Mouse (Mus musculus) urinary bladder, postnatal 36 days (tissue): ENCODE results near the gene Ascl2.

Experiments used
- DNase-seq, 2 experiments: peaks; one replicate each; pipeline ENCODE4 v3.0.0; 2022; ENCODE audit warnings: low spot score in 2 of 2, mixed read lengths in 1 of 2

The Ascl2 gene

DNA sequence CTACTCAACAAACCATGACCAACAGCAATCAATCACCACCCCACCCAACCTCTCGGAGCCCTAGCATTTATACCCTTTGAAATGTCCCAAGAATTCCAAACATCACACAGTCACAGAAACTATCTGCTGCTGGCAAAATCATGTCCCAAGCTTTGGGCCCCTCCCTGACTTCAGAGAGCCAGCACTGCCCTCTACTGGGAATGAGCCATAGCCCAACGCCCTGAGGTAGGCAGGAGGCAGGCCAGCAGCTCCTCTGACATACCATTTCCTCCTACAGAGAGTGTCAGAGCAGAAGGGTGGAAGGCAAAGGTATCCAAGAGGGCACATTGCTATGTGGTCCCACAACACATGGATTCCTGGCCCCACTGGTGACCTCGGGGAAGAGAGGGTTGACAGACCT is 33.6 kb upstream of the Ascl2 start:
- DNase-seq, result peak in 1 of 2 experiments; percentile 49

DNA sequence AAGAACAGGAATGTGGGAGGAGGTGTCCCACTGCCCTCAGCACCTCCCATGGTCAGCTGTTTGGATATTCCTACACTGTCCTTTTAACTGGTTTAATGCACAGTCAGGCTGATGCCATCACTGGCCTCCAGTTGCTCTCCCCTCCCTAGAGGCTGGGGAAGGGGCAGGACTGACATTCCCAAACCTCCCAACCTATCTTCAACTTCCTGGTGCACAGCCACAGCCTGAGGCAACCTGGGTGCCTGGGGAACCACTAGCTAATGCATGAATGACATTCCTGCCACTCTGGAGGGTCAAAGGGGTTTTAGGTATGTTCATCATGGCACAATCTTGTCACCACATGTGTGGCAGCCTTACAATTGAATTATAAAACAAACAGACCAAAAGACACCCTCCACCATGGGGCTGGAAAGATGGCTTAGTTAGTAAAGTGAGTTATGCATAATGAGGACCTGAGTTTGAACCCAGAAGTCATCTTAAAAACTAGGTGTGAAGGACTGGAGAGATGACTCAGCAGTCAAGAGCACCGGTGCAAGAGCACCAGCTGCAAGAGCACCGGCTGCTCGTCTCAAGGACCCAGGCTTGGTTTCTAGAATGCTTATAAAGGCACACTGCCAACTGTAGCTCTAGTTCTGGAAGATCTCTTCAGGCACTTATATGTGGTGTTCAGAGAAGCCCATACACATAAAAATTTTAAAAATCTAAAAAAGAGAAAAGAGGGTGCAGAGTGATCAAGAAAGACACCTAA is 28.5 kb upstream of the Ascl2 start:
- no peak for DNase-seq

DNA sequence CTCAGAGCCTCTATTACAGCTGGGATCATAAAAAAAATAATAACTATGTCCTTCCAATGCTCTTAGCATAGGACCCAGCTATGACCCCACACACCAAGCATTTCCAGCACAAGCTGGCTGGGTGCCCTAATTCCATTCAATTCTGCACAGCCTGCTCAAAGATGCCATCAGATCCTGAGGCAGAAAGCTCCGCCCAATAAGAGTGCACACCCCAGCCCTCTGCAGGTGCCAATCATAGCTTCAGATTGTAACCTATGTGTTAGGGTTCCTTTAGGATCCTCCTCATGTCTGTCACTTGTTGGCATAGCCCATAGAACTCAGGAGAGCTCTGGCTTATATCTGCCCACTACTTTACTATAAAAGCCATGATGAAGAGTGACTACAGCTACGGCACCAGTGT is 27.9 kb upstream of the Ascl2 start:
- no peak for DNase-seq

DNA sequence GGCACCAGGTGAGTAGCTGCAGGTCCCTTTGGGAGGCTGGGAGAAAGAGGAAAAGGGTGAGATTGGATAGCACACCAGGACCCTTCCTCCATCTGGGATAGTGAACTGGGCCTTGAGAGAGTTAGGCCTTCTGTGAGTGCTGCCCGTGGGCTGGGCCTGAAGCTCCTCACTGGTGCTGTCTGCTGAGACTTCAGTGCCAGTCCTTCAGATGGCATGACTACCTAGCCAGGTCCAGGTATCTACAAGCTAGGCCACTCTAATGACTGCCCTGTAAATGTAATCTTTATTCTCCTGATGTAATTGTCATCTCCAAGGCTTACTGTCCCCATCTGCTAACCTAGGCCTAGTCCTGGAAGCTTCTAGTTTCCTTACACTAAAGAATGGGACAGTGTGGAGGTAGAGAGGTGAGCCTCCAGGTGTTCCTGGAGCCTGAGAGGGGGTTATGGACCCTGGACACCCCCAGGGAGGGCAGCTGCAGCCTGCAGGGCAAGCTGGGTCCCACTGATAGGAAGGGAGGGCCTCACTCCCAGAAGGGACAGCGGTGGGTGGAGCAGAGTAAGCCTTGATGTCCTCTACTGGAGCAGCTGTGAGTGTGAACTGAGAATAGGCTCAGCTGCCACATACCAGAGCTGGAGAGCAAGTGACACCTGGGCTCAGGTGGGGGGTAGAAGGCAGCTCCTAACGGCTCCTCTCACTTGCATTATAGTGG is 26.7 kb upstream of the Ascl2 start:
- no peak for DNase-seq

DNA sequence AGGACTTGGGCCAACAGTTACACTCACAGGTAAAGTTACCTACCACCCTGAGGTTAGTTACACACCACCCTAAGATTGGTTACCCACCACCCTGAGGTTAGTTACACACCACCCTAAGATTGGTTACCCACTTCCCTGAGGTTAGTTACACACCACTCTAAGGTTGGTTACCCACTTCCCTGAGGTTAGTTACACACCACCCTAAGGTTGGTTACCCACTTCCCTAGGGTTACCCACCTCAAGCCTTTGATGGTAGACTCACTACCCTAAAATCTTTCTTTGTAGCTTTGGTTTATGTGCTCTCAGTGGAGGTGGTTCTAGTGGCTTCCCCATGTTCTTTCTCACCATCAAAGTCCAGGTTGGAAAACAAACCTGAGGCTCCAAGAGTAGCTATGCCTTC is 25.9 kb upstream of the Ascl2 start:
- DNase-seq, result no peak

DNA sequence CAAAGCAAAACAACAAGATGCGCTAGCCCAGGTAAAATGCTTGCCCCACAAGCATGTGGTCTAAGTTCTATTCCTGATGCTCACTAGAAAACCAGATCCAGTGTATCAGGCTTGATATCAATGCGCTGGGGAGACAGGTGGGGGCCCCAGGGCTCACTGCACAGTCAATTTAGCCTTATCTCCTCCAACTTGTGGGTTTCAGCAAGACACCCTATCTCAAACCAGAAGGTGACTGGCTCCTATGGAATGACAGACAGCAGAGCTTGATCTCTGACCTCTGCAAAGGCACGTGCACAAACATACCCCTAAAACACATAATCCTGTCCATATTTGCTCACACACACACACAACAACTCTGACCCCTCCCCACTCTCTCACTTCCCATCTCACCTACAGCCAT is 18.7 kb upstream of the Ascl2 start:
- no peak for DNase-seq

DNA sequence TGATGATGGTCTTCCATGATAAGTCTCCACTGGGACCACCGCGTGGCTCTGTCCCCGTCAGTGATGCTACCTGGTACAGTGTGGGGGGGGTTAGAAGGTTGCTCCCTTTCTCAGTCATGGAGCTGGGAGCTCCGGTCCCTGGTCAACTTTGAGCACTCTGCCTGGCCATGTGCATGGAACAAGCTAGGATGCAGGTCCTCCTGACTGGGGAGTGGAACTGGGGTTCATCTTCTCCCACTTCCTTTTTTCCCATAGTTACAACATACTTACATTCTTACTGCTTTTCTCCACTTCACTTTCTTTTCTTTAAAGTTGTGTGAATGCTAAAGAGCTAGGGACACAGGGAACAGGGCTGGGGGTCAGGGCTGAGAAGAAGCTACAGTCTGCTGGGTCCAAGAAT is 16.1 kb upstream of the Ascl2 start:
- DNase-seq, result no peak

DNA sequence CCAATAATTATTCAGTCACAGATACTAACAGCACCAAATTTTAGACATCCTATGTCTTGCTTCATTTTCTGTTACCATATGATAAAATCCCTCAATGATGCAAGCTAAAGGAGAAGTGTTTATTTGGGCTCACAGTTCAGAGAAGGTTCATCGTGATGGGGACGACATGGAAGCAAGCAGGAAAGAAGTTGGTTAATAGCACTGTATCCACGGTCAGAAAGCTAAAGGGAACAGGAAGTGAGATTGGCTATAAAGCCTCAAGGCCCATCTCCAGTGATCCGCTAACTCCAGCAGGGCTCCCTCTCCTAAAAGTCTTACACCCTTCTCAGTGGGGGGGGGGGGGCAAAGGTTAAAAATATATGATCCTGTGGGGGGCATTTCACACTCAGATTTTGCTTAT is 12.8 kb upstream of the Ascl2 start:
- DNase-seq, result no peak

DNA sequence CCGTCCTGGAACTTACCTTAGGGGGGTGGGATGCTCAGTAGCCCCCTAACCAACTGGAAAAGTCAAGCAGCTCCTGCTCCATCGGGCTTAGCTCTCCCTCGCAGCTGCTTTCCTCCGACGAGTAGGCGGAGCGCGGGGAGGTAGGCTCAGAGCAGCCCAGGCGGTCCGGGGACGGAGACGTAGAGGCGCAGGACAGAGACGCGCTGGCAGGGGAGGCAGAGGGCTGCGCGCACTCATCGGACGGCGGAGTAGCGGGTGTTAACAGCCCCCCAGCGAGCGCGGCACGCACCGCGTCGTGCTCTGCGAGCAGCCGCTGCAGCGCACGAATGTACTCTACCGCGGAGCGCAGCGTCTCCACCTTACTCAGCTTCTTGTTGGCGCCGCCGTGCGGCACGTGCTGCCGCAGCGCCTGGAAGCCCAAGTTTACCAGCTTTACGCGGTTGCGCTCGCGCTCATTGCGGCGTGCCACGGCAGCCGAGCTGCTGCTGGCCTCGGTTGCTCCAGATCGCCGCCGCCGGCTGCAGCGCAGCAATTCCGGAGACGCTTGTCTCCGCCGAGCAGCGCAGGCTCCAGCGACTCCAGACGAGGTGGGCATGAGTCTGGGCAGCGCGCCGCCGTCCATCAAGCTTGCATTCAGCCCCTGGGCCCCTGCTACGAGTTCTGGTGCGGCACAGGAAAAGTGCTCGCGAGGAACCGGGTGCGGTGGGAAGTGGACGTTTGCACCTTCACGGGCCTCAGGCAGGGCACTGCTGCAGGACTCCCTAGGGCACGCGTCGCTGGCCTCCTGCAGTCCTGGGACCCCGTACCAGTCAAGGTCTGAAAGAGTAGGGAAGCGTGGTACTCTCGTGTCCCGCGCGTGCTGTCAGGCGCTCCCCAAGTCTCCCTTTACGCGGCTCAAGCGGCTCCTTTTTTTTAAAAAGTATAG is 918 bp downstream of the Ascl2 start:
- peak; percentile 50 to 53 for DNase-seq

DNA sequence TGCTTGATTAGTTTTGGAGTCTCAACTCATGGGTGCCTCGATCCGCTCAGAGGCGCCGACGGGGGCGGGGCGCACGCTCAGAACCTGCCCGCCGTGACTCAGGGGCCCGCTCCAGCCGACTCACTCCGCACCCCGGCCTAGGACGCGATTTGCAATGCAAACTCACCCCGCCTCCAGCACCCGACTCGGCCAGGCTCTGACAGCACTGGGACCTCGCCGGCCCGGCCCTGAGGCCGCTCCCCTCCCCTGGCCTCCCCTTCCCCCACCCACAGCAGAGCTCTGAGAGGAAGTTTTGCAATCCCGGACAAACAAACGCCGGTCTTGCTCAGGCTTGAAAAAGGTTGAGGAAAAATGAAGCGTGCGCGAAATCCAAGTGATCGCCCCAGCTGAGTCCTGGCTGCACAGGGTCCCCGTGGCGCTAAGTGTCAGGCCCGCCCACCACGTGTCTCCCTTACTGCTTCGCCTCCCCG is 1.6 kb downstream of the Ascl2 start:
- peak; percentile 62 to 82 for DNase-seq

DNA sequence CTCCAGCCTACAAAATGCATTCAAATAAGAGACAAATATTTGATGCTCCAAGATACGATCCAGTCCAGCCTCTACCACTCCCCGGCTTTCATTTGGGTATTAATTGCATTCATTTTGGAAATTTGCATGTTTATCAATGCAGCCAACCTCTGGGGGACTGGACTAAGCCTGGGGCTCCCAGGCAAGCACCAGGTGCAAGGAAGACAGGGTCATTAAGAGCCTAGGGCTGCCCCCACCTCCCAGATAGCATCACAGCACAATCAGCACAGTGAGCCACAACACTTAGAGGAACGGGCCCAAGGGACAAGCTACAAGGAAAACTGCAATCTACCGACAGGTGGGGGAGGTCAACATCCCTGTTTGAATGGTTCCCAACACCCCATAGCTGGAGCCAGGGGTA is 9.3 kb downstream of the Ascl2 start:
- no peak for DNase-seq

DNA sequence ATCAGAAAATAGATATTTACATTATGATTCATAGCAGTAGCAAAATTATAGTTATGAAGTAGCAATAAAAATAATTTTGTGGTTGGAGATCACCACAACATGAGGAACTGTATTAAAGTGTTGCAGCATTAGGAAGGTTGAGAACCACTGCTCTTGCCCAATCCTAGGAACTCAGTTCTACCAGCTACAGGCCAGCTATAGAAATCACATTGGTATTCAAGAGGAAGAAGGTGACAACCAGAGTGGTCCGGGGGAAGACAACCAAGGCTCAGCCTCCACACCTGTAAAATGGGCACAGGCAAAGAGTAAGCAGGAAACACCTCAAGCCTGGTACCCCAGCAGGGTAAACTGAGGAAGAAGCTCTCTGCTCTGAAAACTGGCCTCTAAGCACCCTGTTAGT is 10.2 kb downstream of the Ascl2 start:
- DNase-seq, result no peak

DNA sequence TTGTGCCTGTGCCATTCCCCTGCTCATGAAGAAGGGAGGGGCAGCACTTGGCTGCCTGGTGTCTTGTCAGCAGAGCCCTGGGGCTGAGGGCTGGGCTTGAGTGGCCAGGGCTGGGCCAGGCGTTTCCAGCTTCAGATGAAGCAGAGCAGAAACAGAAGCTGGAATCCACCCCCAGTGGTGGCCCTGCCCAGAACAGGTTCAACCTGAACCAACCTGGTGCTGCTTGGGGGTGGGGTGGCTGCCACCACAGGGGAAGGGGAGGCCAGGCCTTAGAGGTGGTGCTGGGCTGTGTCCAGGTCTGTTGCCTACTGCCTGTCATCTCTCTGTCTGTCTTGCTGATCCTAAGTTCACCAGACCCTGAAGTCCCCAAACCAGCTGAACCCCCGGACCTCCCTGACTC is 13.0 kb downstream of the Ascl2 start:
- DNase-seq, result peak; percentile 30 to 43

DNA sequence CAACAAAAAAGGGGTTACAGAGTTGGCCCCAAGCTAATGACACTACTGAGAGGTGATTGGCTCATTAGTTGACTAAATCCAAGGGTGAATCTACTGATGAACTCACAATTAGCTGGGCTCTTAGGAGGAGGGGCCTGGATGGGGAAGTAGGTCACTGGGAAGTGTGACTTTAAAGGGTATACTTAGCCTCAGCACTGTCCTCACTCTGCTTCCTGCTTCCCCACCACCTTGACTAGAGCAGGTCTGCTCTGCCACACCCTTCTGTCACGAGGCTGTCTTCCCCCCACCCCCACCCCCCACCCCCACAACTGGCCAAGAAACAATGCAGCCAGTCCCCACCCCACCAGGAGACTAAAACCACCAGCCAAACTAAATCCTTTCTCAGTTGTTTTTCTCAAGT is 19.5 kb downstream of the Ascl2 start:
- no peak for DNase-seq

DNA sequence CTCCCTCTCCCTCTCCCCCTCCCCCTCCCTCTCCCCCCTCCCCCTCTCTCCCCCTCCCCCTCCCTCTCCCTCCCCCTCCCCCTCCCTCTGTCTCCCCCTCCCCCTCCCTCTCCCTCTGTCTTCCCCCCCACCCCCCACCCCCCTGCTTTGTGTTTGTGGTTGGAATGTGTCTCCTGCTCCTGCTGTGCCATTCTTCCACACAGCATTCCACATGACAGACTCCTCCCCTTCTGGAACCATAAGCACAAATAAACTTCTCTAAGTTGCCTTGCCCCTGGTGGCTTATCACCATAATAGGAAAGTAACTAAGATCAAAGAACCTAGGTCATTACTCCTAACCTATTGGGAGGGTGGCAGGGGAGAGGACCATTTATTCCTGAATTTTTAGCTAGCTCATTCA is 31.4 kb downstream of the Ascl2 start:
- DNase-seq, result no peak

DNA sequence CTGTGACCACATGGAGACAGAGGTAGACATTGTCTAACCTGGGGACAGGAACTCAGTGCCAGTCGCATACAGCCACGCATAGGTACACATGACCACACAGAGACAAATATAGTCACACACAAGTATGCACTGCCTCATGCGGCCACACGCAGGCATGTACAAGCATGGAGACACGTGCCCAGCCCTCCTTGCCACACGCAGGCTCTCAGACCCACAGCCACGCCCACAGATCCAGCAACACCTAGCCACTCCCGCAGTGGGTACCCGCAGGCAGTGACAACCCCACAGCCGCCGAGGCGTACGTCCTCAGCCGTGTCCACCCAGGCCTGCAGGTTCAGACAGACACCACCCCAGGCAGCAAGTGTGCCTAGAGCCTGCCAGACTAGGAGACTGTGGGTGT is 33.4 kb downstream of the Ascl2 start:
- DNase-seq, result peak; percentile 10 to 49

DNA sequence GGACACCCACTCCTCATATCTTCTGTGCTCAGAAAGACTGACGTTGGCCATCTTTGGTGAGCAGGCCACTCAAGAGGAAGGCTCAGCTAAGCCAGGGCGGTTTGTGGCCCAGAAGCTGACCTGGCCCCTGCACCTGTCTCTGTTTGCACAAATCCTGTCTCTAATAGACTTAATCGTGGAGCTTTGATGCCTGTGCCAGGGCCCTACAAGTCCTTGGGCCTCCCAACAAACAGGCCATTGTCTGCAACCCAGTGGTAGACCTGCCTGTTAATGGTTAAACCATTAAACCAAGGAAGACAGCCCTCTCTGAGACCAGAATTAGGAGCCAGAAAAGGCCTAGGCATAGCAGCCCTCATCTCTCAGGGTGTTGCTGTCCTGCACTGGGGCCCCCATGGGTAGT is 36.6 kb downstream of the Ascl2 start:
- DNase-seq, result no peak

DNA sequence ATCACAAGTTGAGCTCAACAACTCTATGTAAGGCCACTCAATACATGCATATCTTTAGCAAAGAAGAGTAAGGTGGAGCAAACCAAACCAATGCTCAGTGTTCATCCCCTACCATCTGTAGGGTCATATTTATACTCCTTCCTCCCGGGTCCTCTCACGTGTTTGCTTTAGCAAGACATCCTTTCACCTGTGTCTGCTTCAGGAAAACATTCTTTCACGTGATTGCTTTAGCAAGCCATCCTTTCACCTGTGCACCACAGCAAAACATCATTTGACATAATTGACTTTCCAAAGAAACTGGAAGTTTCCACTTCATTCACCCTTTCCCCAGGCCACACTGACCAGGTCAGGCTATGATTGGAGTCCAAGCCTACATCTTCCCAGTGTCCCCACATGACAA is 38.0 kb downstream of the Ascl2 start, which contains the start of gene Th:
Gene Th (minus strand): TSS at position 101 of the 400 bp plus-strand sequence.
- DNase-seq, result no peak

DNA sequence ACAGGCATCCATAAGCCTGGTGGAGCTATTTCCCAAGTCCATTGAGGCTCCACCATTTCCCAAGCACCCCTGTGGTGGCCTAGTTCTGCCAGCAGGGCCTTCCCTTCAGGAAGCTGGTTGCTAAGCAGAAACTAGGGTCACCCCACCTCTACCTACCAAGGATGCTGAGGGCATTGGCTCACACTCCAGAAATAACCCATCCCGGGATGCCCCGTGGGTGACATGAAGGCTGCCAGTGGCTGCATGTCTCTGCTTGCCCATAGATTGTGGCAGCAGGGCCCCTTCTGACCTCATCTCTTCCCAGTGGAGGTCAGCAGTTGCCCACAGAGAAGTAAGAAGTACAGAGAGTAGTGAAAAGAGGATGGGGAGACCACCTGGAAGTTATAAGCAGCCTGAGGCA is 39.5 kb downstream of the Ascl2 start:
- DNase-seq, result no peak

DNA sequence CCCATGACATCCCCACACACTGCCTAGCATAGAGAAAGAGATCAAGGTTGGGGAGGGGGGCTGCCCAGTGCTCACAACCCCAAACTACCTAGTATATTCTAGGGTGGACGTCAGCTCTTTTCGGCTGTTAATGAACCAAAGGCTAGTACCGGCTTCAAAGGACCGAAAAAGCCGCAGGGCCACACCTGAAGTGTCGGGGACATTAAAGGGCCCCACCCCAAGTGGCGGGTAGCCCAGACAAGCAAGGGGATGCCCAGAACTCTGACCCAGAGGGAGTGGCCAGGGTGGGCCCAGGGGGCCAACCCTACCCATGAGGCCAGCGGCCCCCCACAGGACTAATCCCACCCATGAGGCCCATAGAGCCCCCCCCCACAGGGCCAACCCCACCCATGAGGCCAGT is 41.8 kb downstream of the Ascl2 start:
- DNase-seq, result no peak

DNA sequence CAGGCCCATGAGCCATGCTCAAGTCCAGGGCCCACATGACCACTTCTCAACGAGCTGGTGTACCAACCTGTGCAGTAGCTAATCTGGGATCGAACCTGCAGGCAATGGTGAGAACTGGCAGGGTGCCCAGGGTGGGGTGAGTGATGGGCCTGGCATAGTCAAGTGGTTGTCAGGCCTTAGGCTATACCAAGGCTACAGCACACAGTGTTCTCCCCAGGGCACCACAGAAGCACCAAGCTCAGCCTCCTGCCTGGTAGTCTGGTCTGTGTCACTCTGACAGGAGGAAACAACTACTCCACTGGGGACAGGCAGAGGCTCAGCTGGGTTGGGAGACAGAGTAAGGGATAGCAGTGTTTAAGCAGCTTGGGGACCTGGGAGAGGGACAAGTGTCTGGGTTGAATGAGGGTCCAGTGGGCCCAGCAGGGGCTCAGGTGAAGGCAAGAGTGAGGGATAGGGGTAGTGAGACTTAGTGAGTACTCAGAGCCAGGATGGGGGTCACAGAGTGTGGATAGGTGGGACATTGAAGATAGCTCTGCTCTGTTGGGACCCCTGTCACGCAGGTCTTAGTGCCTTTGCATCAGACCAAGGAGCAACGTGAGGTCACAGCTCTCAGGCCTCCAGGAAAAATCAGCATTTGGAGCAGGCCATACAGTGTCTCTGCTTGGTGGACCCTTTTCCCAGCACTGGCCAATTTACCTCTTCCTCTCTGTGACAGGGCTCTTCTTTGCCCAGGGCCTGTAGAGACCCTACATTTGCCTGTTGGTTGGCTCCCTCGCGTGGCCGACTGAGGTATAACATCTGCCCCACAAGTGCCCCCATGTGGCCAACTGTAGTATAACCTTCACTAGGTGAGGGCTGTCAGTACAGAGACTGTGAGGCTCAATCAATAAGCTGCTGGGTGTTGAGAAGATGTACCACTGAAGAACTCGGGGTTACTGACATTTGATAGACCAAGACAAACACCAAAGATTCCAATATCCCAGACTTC is 50.1 kb downstream of the Ascl2 start:
- peak; percentile 74 to 82 for DNase-seq
